Mouse (Mus musculus): ENCODE measurements around the gene Proser3.
"Not testable (repeated sequence)": the region's sequence is repeated elsewhere in the genome, so short reads cannot be mapped to it uniquely, and the experiment has no call there.

Proser3 gene

DNA sequence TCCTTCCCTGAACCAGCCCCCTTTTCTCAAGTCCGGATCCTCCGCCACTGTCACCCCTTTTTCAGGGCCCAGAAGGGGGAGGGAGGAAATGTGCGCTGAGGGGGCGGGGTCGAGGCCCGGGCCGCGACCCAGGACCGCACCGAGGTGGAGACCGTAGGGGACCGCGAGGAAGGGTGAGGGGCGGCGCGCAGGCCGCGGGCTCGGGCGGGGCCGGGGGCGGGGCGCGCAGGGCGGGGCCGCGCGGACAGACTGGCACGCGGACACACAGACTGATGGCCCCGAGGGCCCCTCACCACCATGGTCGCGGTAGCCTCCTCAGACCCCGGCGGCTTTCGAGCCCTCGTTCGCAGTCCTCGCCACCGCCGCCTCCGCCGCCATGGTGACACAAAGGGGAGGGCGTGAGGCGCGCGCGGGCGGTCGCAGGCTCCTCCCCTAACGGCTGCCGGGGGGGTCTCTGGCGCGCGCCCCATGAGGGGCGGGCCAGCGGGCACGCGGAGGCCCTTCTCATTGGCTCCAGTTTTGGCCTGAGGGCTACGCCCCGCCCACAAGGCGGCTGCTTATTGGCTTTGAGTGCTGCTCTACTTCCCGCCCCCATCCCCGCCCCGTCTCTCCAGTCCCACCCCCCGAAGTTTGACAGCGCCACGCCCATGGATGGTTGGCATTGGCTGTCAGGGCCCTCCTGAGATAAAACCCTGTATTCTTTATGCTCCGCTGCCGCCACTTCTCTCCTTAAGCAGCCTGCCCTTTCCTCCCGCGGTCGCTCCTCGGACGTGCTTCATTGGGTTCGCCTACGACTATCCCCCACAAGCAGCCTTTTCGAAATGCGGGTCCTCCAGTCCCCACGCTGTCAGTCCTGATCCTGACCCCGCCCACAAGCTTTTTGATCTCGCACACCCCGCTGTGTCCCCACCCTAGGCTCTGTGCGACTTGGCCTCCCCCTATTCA, 17.2 kb downstream of the Proser3 start, which contains the start of gene Arhgap33:
TSS of gene Arhgap33 (minus strand) at position 428 of the 945 bp plus-strand sequence.
- peak; percentile 100 for DNase-seq

DNA sequence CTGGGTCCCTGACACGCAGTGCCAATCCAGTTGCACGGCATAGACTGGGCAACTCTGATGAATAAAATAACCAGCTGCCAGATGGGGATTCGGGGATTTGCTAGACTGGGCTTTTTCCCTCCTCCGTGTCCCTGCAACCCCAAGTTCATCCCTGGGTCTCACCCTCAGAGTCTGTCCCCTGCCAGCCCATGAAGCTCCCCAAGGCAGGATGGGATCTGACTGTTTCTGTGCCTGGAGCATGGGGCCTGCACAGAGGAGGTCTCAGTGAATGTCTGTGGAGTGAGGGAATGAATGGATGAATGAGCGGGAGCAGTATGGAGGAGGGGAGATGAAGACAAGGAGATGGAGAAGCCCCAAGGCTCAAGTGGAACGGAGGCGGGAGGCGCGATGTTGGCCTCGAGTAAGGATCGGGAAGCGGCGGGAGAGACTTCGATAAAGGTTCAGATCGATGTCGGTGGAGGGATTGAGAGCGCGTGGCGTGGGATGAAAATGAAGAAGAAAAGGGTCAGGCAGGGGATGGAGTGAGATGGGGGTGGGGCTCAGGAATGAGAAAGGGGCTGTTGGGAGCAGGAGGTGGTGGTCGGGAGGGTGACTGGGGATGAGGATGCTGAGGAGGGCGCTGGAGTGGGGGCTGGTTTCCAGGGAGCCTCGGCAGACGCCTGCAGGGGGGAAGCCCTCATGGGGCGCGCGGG, 18.0 kb downstream of the Proser3 start:
- peak; percentile 54 for DNase-seq

GRCm38 (mm10) chr7:30532931-30533330, 19.2 kb downstream of the Proser3 start:
- peak; percentile 53 for DNase-seq

DNA sequence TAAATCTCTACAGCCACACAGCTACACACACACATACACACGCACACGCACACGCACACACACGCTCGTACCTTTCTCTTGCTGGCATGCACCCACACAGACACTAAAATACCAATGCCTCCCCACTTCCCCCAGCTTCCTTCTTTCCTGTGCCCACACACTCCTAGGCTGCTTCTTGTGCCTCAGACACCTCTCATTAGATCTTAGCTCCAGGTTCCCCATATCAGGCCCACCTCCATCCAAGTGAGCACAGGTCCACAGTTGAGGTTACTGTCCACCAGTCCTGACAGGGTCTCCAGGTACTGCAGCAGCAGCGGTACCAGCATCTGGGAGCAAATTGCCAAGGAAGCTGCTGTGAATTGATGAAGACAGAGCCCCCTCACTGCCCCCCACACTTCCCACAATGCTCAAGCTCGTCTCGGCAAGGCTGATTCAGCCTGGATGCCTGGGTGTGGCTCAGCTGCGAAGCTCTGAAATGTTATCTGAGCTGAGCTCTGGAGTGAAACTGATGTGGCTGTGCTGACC, 20.7 kb downstream of the Proser3 start:
- no peak for DNase-seq

DNA sequence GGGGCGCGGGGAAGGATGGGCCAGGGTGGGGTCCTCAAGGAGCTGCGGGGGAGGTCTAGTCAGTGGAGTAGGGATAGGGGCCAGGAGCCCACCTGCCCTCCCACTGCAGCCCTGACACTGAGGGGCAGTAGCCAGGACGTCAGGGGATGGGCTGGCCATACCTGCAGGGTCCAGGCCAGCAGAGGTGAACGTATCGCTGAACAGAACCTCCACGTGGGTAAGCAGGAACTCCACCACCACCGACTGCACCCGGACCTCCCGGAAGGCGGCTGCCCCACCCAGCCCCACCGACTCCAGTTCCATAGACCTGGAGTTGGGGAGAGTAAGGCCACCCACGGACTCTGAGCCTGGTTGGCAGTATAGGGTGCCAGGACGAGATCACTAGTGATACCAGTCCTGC, 25.1 kb downstream of the Proser3 start:
- DNase-seq, result no peak

- no peak for DNase-seq
Measured at GRCm38 (mm10) chr7:30526399-30526798, 25.7 kb downstream of the Proser3 start.

DNA sequence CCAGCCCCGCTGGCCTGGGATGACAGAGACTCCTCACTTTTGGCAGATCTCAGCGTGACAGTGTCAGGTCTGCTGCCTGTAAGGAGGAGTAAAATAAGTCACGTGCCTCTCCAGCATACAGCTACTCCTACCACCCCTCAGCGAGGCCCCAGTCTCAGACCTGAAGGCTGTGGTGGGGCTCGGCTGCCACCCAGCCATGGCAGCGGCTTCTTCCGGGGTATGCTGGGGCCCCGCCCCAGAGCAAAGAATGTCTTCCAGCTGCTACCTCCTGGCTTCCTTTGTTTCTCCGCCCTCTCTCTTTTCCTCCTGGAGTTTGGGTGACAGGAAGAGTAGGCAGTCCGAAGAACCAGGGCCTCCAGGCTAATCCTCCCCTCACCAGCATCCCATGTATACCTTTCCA, 26.1 kb downstream of the Proser3 start:
- DNase-seq, result peak; percentile 24

DNA sequence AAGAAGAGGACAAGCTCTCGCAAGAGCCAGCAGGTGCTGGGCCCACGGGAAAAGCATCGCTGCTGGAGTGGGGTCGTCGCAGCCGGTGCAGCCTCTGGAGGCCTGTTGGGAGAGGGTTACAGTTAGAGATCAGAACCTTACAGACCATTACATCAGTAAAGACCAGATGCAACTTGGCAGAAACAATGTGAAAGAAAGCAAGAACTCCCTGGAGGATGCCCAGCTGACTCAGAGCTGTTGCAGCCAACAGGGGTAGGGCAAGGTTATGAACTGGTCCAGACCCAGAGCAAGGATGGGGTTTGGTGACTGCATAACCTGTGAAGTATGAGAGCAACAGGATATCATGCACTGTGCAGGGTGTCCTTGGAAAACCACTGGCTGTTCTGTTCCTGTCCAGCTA, 27.6 kb downstream of the Proser3 start:
- no peak for DNase-seq

DNA sequence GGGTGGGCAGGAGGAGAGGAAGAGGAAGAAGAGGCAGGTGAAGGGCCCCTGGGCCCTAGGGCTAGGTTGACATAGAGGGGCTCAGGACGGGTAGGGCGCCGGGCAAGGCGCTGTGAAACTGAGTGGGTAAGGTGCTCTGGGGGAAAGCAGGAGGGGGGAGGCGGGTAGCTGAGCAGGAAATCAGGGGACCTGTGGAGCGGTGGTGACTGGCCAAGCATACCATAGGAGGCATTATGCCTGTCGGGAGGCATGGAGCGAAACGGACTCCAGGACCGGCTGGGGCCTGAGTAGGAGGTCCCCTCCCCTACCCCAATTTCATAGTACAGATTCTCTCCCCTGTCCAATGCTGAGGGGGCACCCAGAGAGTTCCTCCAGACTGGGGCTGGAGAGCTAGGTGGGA, 29.2 kb downstream of the Proser3 start:
- no peak for DNase-seq

- DNase-seq, result no peak
Measured at GRCm38 (mm10) chr7:30520856-30521255, 31.2 kb downstream of the Proser3 start.

- DNase-seq, result no peak
Measured at GRCm38 (mm10) chr7:30520396-30520795, 31.7 kb downstream of the Proser3 start.

DNA sequence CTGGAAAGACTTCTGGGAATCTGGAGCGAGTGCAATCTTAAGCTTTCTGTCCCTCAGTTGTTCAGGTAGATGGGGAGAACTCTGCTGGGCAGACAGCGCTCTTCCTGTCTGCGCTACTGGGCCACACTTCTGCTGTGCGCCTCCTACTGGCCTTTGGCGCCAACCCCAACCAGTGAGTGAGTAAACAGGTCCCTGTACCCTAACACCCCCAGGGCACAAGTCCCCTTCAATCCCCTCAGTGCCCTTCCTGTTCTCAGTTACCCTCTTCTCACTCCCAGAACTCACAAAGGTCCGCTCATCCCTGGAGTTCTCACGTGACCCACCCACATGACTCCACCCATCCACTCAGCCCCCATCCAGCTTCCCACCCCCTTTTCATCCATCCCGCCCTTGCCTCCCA, 33.8 kb downstream of the Proser3 start:
- no peak for DNase-seq

DNA sequence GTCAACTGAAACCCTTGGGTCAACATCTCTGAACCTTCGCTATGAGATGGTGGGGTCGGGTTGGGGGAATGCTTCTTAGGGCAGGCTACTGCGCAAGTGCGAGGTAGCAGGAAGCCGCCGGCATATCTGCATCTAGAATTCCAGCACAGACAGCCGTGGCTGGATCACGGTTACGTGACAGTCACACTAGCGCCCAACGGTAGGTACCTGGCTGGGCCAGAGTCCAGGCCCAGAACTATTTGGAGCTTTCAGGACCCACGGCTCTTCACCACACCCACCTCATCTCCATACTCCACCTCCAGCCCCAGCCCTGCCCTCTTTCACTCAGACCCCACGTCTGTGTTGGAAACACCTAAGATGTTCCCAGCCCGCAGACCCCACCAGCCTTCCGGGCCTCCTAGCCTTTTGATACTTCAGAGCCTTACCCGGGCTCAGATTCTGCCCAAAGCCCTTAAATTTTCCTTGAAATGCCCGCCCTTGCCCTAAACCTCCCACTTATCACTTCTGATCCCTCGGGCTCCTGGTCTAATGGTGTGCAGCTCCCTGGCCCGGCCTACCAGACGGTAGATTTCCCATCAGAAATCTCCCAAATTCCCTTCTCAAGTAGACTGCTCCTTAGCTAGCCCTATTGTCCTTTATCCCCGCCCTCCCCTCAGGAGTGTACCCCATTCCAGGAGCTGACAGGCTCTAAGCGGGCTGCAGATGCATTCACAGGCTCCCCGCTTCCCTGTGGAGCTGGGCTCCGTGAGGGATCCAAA, 36.9 kb downstream of the Proser3 start:
- DNase-seq, result no peak

- DNase-seq, result no peak
Measured at GRCm38 (mm10) chr7:30508061-30508460, 44.0 kb downstream of the Proser3 start.

DNA sequence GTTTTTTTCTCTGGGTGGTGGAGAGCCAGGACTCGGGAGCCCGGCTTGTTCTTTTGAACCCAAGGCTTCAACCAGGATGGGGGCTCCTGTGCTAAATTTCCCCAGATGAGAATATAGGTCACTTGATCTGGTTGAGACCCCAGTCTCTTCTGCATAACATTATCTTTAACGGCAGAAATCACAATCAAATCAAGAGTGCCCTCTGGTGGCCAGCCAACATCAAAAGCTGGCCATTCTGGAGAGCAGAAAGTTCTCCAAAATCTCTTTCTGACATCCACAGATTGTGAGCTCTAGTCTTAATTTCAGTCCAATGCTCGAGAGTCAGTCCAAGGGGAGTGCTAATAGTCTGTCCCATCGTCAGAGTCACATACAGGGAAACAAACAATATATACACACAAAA, 50.9 kb downstream of the Proser3 start:
- DNase-seq, result not testable (repeated sequence)

- DNase-seq, result not testable (repeated sequence)
Measured at GRCm38 (mm10) chr7:30495506-30496042, 56.5 kb downstream of the Proser3 start.

GRCm38 (mm10) chr7:30493401-30493931, 58.6 kb downstream of the Proser3 start, which contains the start of gene Prodh2:
Prodh2 (plus strand) TSS chr7:30493622.
- DNase-seq, result no peak

GRCm38 (mm10) chr7:30492765-30493164, 59.3 kb downstream of the Proser3 start:
- peak; percentile 77 for DNase-seq

GRCm38 (mm10) chr7:30490957-30491307, 61.2 kb downstream of the Proser3 start:
- no peak for DNase-seq

DNA sequence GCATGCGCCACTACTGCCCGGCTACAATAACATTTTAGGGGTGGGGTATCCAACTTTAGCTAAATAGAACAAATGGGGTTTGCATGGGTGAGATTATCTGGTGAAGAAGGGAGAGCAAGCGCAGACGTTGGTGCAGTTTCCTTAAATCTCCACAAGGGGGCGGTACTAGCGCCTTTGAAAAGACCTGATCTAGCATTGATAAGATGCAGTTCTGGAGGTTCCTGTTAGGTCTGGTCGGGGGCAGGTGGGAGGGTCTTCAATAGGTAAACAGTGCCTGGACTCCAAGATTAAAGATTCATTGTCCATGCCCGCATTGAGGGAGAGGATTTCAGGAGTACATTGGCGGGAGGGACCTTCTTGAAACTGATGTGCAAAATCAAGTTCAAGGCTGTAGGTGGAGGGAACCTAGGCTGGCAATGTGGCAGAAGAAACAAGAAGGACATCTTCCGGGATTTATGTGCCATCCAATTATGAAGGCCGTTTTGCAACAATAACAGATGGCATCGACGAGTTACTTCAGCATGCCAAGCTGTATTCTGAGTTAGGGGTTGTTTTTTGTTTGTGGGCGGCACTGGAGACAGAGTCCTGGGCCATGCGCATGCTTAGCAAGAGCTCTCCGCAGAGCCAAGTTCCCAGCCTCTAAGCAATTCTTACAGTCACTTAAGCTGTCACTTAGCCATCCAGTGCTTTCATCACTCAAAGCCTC, 61.7 kb downstream of the Proser3 start:
- peak; percentile 52 for DNase-seq
